ENCODE assay signal across 8 mouse cellular contexts in the genomic region with DNA sequence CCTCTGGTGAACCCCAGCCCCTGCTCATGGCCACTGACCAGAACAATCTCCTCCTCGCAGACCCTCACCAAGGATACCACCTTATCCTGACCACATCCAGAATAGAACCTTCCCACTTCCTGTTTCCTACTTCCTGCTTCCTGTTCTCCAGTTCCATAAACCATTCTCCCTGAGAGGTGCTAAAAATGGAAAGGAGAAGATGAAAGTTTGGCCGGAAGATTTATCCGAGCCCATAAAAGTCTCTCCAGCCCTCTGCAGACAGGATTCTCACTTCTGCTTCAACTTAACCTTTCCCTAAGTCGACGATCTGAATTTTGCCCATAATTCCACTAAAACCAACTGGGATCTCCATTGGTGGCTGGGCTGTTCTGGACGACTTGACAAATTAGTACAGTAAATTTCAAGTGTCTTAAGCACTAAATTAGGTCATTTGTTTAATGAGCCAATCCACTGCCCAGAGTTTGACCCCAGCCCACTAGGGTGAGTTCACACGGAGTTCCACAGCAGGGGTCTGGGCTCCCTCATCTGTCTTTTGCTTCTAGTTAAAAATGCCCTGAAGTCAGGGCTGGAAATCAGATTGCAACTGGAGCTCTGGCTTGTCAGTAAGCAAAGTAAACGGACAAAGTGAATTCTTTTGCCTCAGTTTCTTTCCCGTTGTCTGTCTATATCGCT.
DNase-seq lines count a peak whose midpoint lies in the region; ATAC-seq and TF ChIP-seq lines count a peak whose summit lies in the region.

No protein-coding gene starts in this region.

- H3K9ac ChIP-seq in hindbrain, embryonic 16.5 days (ENCODE audit: low read depth, low read length): no peak overlapping the region

- 0 out of 2 replicates have a peak overlapping the region, but pooled peaks have one; percentile 8 for H3K27ac ChIP-seq in gastrocnemius, adult 2 months
- H3K27ac ChIP-seq in embryonic facial prominence, embryonic 10.5 days (replicated peaks): peak overlapping the region; percentile 86
- H3K27ac ChIP-seq in hindbrain, embryonic 16.5 days (ENCODE audit: low read depth, low read length): no peak overlapping the region
- no peak overlapping the region for H3K27ac ChIP-seq in layer of hippocampus, adult 2 months

- TF ChIP-seq CTCF in gastrocnemius, adult 2 months (IDR thresholded peaks at IDR 0.05): no peak
- no peak for TF ChIP-seq CTCF in layer of hippocampus, adult 2 months (conservative IDR thresholded peaks at IDR 0.05)

- peaks cover 64% of the 10 kb centered on the region for H3K27me3 ChIP-seq in embryonic facial prominence, embryonic 10.5 days (replicated peaks; ENCODE audit: low read depth, poor library complexity, severe bottlenecking)
- no peaks in the 10 kb centered on the region for H3K27me3 ChIP-seq in hindbrain, embryonic 16.5 days (replicated peaks; ENCODE audit: control insufficient read depth, insufficient read depth, low read length)

- peak overlapping the region; percentile 40 for H3K4me2 ChIP-seq in hindbrain, embryonic 16.5 days (ENCODE audit: low read length)

- no peak for ATAC-seq in hindbrain, embryonic 16.5 days
- no peak for ATAC-seq in activated CD4-positive, CD25-positive, alpha-beta regulatory T cell, adult 4 months

- no peak for DNase-seq in gastrocnemius, adult 2 months
- DNase-seq in gastrocnemius, postnatal 10 days: no peak
- DNase-seq in embryonic facial prominence, embryonic 10.5 days (ENCODE audit: low spot score): no peak
- DNase-seq in mesoderm, embryonic 11.5 days (ENCODE audit: low read depth, low spot score): peak; percentile 60
- DNase-seq in layer of hippocampus, adult 2 months (ENCODE audit: low spot score in 2 of 2): no peak
- DNase-seq in adrenal gland, adult 8-10 months: no peak

- intact Hi-C loops in gastrocnemius, adult 2 months (cut with DNase I): no loop called here

- no peaks in the 10 kb centered on the region for H3K9me3 ChIP-seq in embryonic facial prominence, embryonic 10.5 days
- H3K9me3 ChIP-seq in hindbrain, embryonic 16.5 days (ENCODE audit: control insufficient read depth, low read length): no peaks in the 10 kb centered on the region

- peak overlapping the region; percentile 64 for H3K4me3 ChIP-seq in gastrocnemius, adult 2 months
- H3K4me3 ChIP-seq in embryonic facial prominence, embryonic 10.5 days: peak overlapping the region; percentile 49
- H3K4me3 ChIP-seq in hindbrain, embryonic 16.5 days (ENCODE audit: low read length): no peak overlapping the region
- no peak overlapping the region; the same call in 1 of the 2 replicates for H3K4me3 ChIP-seq in layer of hippocampus, adult 2 months

- WGBS in embryonic facial prominence, embryonic 10.5 days: 55% methylated on average over 10 of the region's 10 CpGs
- WGBS in hindbrain, embryonic 16.5 days: 64% methylated on average over 10 of the region's 10 CpGs

- peaks cover 90% of the 10 kb centered on the region for H3K4me1 ChIP-seq in embryonic facial prominence, embryonic 10.5 days
- peaks cover 17% of the 10 kb centered on the region for H3K4me1 ChIP-seq in hindbrain, embryonic 16.5 days (ENCODE audit: control insufficient read depth, insufficient read depth, low read depth, low read length)

- no peaks in the 10 kb centered on the region for H3K36me3 ChIP-seq in embryonic facial prominence, embryonic 10.5 days (replicated peaks)
- no peaks in the 10 kb centered on the region for H3K36me3 ChIP-seq in hindbrain, embryonic 16.5 days (ENCODE audit: control insufficient read depth, insufficient read depth, low read length)

Comparison
In these comparisons a context has a peak if more than half of its experiments do, and no peak if none do; other contexts are left out.
1. H3K27ac ChIP-seq: peak in gastrocnemius, adult 2 months (single experiment) and embryonic facial prominence, embryonic 10.5 days (single experiment); none in hindbrain, embryonic 16.5 days (single experiment) and layer of hippocampus, adult 2 months (single experiment).
2. H3K4me3 ChIP-seq: peak in gastrocnemius, adult 2 months (single experiment) and embryonic facial prominence, embryonic 10.5 days (single experiment); none in hindbrain, embryonic 16.5 days (single experiment) and layer of hippocampus, adult 2 months (single experiment).